Mouse (Mus musculus) heart, adult 2 months (tissue): ENCODE data around the gene Hsd17b14. TPM values are rescaled to one million over a fixed set of nuclear protein-coding genes. Genes with fewer than 3 reads are reported as not detected.
A peak's percentile ranks its signal among the peaks of the same experiment; 100 is the strongest.

ENCODE experiments used
- DNase-seq, 2 experiments: peaks; one replicate each; pipeline ENCODE4 v3.0.0; 2021
- H3K27ac ChIP-seq: fragments of 200-600 bp; 2 replicates; pipeline ENCODE4 v1.8.1; 2022
- H3K27me3 ChIP-seq: fragments of 200-500 bp; 2 replicates; pipeline ENCODE4 v1.6.1; 2012; ENCODE audit warnings: mild to moderate bottlenecking, low read length, inconsistent platforms, mixed read lengths; ENCODE audit not compliant: control insufficient read depth, insufficient read depth
- H3K36me3 ChIP-seq: fragments of 200-500 bp; 2 replicates; pipeline ENCODE4 v1.6.1; 2012; ENCODE audit warnings: low read length, inconsistent platforms; ENCODE audit not compliant: control insufficient read depth, insufficient read depth
- H3K4me1 ChIP-seq: fragments of 200-500 bp; 2 replicates; pipeline ENCODE4 v1.6.1; 2011; ENCODE audit warnings: low read length; ENCODE audit not compliant: control insufficient read depth, insufficient read depth
- H3K4me3 ChIP-seq: fragments of 200-600 bp; 2 replicates; pipeline ENCODE4 v1.8.1; 2022
- H3K79me2 ChIP-seq: fragments of 200-500 bp; replicated peaks from 2 replicates; pipeline ENCODE4 v1.6.1; 2012; ENCODE audit warnings: mild to moderate bottlenecking, inconsistent platforms, low read length, moderate library complexity, mixed read lengths; ENCODE audit not compliant: control insufficient read depth, insufficient read depth
- H3K9ac ChIP-seq: fragments of 200-500 bp; 2 replicates; pipeline ENCODE4 v1.6.1; 2012; ENCODE audit warnings: low read depth, mild to moderate bottlenecking, control low read depth, inconsistent platforms, low read length, mixed read lengths
- CTCF ChIP-seq: fragments of 200-600 bp; IDR thresholded peaks from 2 replicates; pipeline ENCODE4 v1.8.1; 2022; ENCODE audit warnings: antibody characterized with exemption, mild to moderate bottlenecking, moderate library complexity
- EP300 ChIP-seq: fragments of 200-500 bp; IDR thresholded peaks from 2 replicates; pipeline ENCODE4 v1.6.1; 2011; ENCODE audit warnings: low read depth, low read length, control low read depth; ENCODE audit not compliant: insufficient read depth
- POLR2A ChIP-seq: fragments of 200-500 bp; IDR thresholded peaks from 2 replicates; pipeline ENCODE4 v1.6.1; 2011; ENCODE audit warnings: mild to moderate bottlenecking, low read depth, low read length, control low read depth; ENCODE audit not compliant: insufficient read depth
- WGBS: fragments of 180-500 bp; shearing (Covaris S2); methylation state at CpG from one replicate; pipeline ENCODE4 v1.1.7; 2018; 5-methylcytosine and 5-hydroxymethylcytosine counted together
- intact Hi-C: fragments of 180-260 bp; cut with DNase I; formaldehyde crosslinking; loops from one replicate; pipeline ENCODE4 v1.15.1; 2025
- long read RNA-seq: library from polyadenylated mRNA; stranded (forward); transcript quantifications from one replicate; pipeline ENCODE4 v2.0.0, GENCODE M21; 2021
- polyA plus RNA-seq: library from polyadenylated mRNA; depleted of rRNA; stranded (reverse); fragments of >200 nt; gene quantifications from 2 replicates; pipeline ENCODE4 v1.2.3, GENCODE M21; 2012; rRNA removed
- total RNA-seq, 2 experiments: library from RNA; stranded (reverse); gene quantifications; 2 replicates each; pipeline ENCODE4 v1.2.3; 2021

The Hsd17b14 gene
- total RNA-seq = under 1 TPM in 1 of 2 experiments, not detected in 1; 0.76 TPM
- 0.45 and 0.47 TPM in 2 replicates for polyA plus RNA-seq
- long read RNA-seq = 0 reads

- TF ChIP-seq POLR2A (no peak), EP300 (no peak), CTCF (no peak)
- Histone ChIP-seq H3K9ac (no peak within 1 kb of the TSS), H3K4me1 (no peaks in the 10 kb centered on the region), H3K79me2 (no peaks in the 10 kb centered on the region), H3K27me3 (no peaks in the 10 kb centered on the region), H3K36me3 (no peaks in the 10 kb centered on the region), H3K4me3 (no peak within 1 kb of the TSS), H3K27ac (no peak within 1 kb of the TSS)
- intact Hi-C loops = loop anchor here (1.0 to 10.0 kb wide), 3 partner anchors 34 to 130 kb away; partner anchors contain the start of gene Ntn5
- no peak for DNase-seq
- WGBS = 51% methylated on average over 8 of the region's 8 CpGs
Measured at GRCm38 (mm10) chr7:45554744-45555143, at the start of gene Hsd17b14. Gene Hsd17b14, plus strand, starts transcription at chr7:45554893.

DNA sequence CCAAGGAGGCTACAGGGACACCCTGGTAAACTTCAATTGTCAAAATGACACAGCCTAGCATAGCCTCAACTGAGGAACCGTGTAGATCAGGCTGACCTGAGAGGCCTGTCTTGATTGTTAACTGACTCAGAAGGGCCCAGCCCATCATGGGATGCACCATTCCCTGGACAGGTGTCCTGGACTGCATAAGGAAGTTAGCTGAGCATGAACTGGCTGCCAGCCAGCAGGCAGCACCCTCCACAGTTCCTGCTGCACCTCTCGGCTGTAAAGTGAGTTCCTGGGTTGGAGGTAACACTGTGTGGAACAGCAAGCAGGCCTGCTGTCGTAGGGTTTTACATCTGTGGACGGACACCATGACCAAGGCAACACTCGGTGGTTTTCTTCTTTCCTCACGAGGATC is 47.1 kb upstream of the Hsd17b14 start:
- intact Hi-C loops = no loop called here
- Histone ChIP-seq H3K9ac (no peak overlapping the region), H3K27me3 (no peaks in the 10 kb centered on the region)

GRCm38 (mm10) chr7:45508561-45508960 is 46.1 kb upstream of the Hsd17b14 start:
- peaks cover 3% of the 10 kb centered on the region for H3K4me1 ChIP-seq
- TF ChIP-seq EP300 = no peak
- TF ChIP-seq CTCF = no peak
- intact Hi-C loops = loop anchor here (2.0 kb wide), 1 partner anchor 14 kb away; no protein-coding TSS in a partner anchor
- H3K27ac ChIP-seq = no peak overlapping the region
- no peaks in the 10 kb centered on the region for H3K79me2 ChIP-seq
- no peaks in the 10 kb centered on the region for H3K27me3 ChIP-seq
- no peaks in the 10 kb centered on the region; the same call in 1 of the 2 replicates for H3K36me3 ChIP-seq
- DNase-seq = no peak
- 85% methylated on average over 6 of the region's 6 CpGs for WGBS
- H3K9ac ChIP-seq = no peak overlapping the region
- H3K4me3 ChIP-seq = no peak overlapping the region

More for the DNA sequence above, 47.1 kb upstream of the Hsd17b14 start:
- Histone ChIP-seq H3K27ac (no peak overlapping the region), H3K4me1 (peaks cover 3% of the 10 kb centered on the region), H3K79me2 (no peaks in the 10 kb centered on the region), H3K4me3 (no peak overlapping the region), H3K36me3 (no peaks in the 10 kb centered on the region; the same call in 1 of the 2 replicates)
- TF ChIP-seq POLR2A = no peak
- TF ChIP-seq CTCF = no peak
- DNase-seq = no peak
- WGBS = 88% methylated on average over 6 of the region's 6 CpGs

- H3K36me3 ChIP-seq = no peaks in the 10 kb centered on the region; the same call in 1 of the 2 replicates
- intact Hi-C loops = loop anchor here (2.0 kb wide), 1 partner anchor 15 kb away; no protein-coding TSS in a partner anchor
- H3K4me1 ChIP-seq = peaks cover 3% of the 10 kb centered on the region
- peak overlapping the region; percentile 95 for H3K9ac ChIP-seq
- peak overlapping the region; percentile 96 for H3K27ac ChIP-seq
- H3K27me3 ChIP-seq = no peaks in the 10 kb centered on the region
- 32% methylated on average over 19 of the region's 19 CpGs for whole genome bisulfite sequencing
- no peaks in the 10 kb centered on the region for H3K79me2 ChIP-seq
- TF ChIP-seq CTCF (no peak), EP300 (no peak), POLR2A (no peak)
- peak overlapping the region; percentile 77 for H3K4me3 ChIP-seq
- no peak for DNase-seq
Measured at GRCm38 (mm10) chr7:45509181-45509882, 45.4 kb upstream of the Hsd17b14 start.

DNA sequence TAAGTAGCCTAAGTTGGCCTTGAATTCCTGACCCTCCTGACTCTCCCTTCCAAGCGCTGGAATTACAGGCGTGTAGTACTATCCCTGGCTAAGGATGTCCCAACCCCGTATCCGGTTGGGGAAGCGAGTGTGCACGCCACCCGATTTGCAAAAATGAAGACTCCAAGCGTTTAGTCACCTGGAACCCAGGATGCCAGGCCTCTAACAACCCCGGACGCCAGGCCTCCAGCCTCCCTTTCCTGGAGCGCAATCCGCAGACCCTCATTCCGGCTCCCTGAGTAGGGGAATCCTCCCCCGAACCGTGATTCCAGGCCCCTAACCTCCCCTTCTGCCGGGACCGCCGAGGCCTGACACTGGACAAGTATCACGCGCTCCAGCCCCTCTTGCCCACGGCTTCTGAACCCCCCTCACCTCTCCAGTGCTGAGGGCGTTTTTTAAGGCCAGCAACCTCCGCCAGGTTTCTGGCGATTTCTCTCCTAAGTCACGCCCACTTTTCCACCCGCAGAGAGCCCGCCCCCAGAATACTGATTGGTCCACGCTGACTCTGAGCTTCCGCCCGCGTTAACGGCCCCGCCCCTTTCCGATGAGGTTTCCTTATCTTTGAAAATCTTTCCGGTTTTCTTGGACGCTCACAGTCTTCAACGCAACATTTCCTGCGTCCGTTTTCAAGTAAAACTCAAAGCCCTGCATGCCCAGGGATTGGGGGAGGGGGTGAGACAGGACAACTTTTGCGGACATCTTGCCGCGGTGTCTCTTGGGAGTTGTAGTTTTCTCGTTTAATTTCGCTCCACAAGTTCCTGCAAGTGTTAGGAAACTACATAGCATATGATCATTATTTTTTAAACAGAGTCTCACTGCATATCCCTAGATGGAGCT is 44.5 kb upstream of the Hsd17b14 start, which contains the start of gene Nucb1:
Nucb1 (minus strand) TSS at position 495 of the 876 bp plus-strand sequence.
- Histone ChIP-seq H3K36me3 (no peaks in the 10 kb centered on the region; the same call in 1 of the 2 replicates), H3K9ac (peak within 1 kb of the TSS; percentile 95), H3K27me3 (no peaks in the 10 kb centered on the region), H3K79me2 (no peaks in the 10 kb centered on the region), H3K27ac (peak within 1 kb of the TSS; percentile 96), H3K4me1 (peaks cover 3% of the 10 kb centered on the region), H3K4me3 (peak within 1 kb of the TSS; percentile 77)
- TF ChIP-seq POLR2A (peak; percentile 86), EP300 (peak; percentile 32; the same call in 1 of the 2 replicates), CTCF (no peak)
- peak; percentile 92 to 94 for DNase-seq
- WGBS = under 1% methylated on average over 44 of the region's 44 CpGs
- intact Hi-C loops = loop anchor here (2.0 kb wide), 2 partner anchors 15 kb away; no protein-coding TSS in a partner anchor
